Mouse (Mus musculus): ENCODE data around the gene Tes. TPM values are rescaled to one million over a fixed set of nuclear protein-coding genes. Genes with fewer than 3 reads are reported as not detected.

Tes gene
- total and polyA plus RNA-seq, 3 experiments, result 2.3 to 4.0 (median 3.3) TPM

DNA sequence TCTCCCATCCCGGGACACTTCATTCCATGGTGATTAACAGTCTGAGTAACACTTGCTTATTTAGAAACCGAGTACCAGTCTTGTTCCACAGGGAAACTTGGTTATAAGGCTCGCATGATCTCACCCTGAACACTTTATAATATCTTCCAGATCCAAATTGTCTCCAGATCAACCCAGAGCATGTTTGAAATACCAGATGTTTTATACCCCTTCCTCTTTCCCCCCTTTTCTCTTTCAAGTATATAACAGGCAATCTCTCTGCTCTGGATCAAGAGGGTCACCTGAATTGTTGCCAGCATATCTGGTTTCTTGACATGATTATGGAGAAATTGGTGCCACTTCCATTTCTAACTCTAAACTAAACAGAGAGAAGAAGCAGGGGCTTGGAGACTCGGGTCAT lies 17.3 kb downstream of the Tes start:
- H3K27me3 ChIP-seq (ENCODE audit: control insufficient read depth, insufficient read depth, low read length), result peaks cover 1% of the 10 kb centered on the region; the same call in 1 of the 2 replicates
- no peak for DNase-seq
- no peak overlapping the region for H3K4me3 ChIP-seq
- no peaks in the 10 kb centered on the region for H3K79me2 ChIP-seq (replicated peaks; ENCODE audit: control insufficient read depth, insufficient read depth, low read length)
- H3K4me1 ChIP-seq (ENCODE audit: control insufficient read depth, insufficient read depth, low read length), result peaks cover 6% of the 10 kb centered on the region
- no peak for TF ChIP-seq POLR2A (IDR thresholded peaks at IDR 0.05; ENCODE audit: insufficient read depth, low read depth, low read length)
- no peak for TF ChIP-seq CTCF (IDR thresholded peaks at IDR 0.05)
- TF ChIP-seq EP300 (IDR thresholded peaks at IDR 0.05; ENCODE audit: insufficient read depth, low read depth, low read length), result no peak
- no peak overlapping the region for H3K27ac ChIP-seq
- WGBS, result 71% methylated on average over 4 of the region's 4 CpGs
- no peak overlapping the region for H3K9ac ChIP-seq (ENCODE audit: low read depth, low read length)
- intact Hi-C loops (cut with DNase I), result no loop called here
- H3K36me3 ChIP-seq (ENCODE audit: control insufficient read depth, insufficient read depth, low read length), result peaks cover 4% of the 10 kb centered on the region

DNA sequence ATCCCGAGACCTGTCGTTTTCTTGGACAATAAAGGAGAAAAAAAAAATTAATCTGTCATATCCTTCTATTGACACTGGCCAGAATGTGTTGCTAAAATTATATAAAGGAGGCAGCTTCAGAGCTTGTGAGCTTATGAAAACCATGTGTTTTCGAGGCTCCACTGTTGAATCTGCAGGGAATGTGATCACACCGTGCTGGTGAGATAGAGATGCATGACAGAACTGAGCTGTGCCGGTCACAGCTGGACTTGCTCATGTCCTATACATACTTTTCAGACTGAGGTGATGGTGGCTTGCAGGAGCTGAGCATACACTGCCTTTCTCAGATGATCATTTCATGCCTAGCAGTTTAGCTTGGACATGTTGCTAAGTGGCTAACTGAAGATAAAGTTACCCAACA lies 17.9 kb downstream of the Tes start:
- WGBS, result 38% methylated on average over 5 of the region's 5 CpGs

DNA sequence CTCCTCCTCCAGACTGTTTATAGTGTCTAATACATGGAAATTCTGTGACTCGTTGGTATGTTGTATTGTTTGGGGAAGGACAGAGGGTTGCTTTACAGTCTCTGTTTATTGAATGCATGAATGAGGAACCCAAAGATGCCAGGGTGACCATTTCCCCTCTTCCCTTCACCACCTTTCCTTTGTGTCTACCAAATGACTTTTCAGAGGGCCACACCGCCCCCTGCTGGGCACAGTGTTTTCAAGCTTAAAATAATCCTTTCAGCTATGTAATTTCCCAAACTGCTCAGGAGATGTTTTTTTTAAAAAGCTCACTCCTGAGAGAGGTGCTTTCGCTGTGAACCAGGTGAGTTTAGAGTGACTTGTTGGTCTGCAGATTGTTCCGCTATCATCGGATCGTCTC lies 22.5 kb downstream of the Tes start:
- intact Hi-C loops (cut with DNase I), result no loop called here
- TF ChIP-seq CTCF (IDR thresholded peaks at IDR 0.05) (peak; percentile 90), EP300 (IDR thresholded peaks at IDR 0.05; ENCODE audit: insufficient read depth, low read depth, low read length) (0 out of 2 replicates have a peak, but pooled peaks have one; percentile 48), POLR2A (IDR thresholded peaks at IDR 0.05; ENCODE audit: insufficient read depth, low read depth, low read length) (no peak)
- peak; percentile 51 to 80 for DNase-seq
- Histone ChIP-seq H3K27ac (no peak overlapping the region), H3K27me3 (ENCODE audit: control insufficient read depth, insufficient read depth, low read length) (peaks cover 1% of the 10 kb centered on the region; the same call in 1 of the 2 replicates), H3K9ac (ENCODE audit: low read depth, low read length) (no peak overlapping the region), H3K36me3 (ENCODE audit: control insufficient read depth, insufficient read depth, low read length) (no peaks in the 10 kb centered on the region), H3K79me2 (replicated peaks; ENCODE audit: control insufficient read depth, insufficient read depth, low read length) (no peaks in the 10 kb centered on the region), H3K4me3 (no peak overlapping the region), H3K4me1 (ENCODE audit: control insufficient read depth, insufficient read depth, low read length) (peaks cover 4% of the 10 kb centered on the region)
- 56% methylated on average over 6 of the region's 6 CpGs for WGBS

More for the DNA sequence above, 17.9 kb downstream of the Tes start:
- Histone ChIP-seq H3K27ac (no peak overlapping the region), H3K36me3 (ENCODE audit: control insufficient read depth, insufficient read depth, low read length) (peaks cover 4% of the 10 kb centered on the region), H3K27me3 (ENCODE audit: control insufficient read depth, insufficient read depth, low read length) (peaks cover 1% of the 10 kb centered on the region; the same call in 1 of the 2 replicates), H3K4me1 (ENCODE audit: control insufficient read depth, insufficient read depth, low read length) (peaks cover 6% of the 10 kb centered on the region), H3K79me2 (replicated peaks; ENCODE audit: control insufficient read depth, insufficient read depth, low read length) (no peaks in the 10 kb centered on the region), H3K9ac (ENCODE audit: low read depth, low read length) (no peak overlapping the region), H3K4me3 (no peak overlapping the region)
- TF ChIP-seq EP300 (IDR thresholded peaks at IDR 0.05; ENCODE audit: insufficient read depth, low read depth, low read length) (no peak), CTCF (IDR thresholded peaks at IDR 0.05) (no peak), POLR2A (IDR thresholded peaks at IDR 0.05; ENCODE audit: insufficient read depth, low read depth, low read length) (no peak)
- intact Hi-C loops (cut with DNase I), result no loop called here
- no peak for DNase-seq

DNA sequence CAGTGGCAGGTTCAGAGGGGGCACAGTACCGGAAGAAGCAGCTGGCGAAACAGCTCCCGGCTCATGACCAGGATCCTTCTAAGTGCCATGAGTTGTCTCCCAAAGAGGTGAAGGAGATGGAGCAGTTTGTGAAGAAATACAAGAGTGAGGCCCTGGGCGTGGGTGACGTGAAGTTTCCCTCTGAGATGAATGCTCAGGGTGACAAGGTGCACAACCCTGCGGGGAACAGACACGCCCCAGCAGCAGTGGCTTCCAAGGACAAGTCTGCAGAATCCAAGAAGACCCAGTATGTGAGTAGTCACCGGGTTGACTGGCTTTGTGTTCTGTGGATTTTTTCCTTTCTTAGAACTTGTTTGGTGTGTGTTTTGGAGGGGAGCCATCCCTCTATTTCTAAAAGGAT lies 32.4 kb downstream of the Tes start:
- Histone ChIP-seq H3K27ac (no peak overlapping the region), H3K4me3 (no peak overlapping the region), H3K27me3 (ENCODE audit: control insufficient read depth, insufficient read depth, low read length) (no peaks in the 10 kb centered on the region), H3K4me1 (ENCODE audit: control insufficient read depth, insufficient read depth, low read length) (no peaks in the 10 kb centered on the region; the same call in 1 of the 2 replicates), H3K79me2 (replicated peaks; ENCODE audit: control insufficient read depth, insufficient read depth, low read length) (no peaks in the 10 kb centered on the region), H3K36me3 (ENCODE audit: control insufficient read depth, insufficient read depth, low read length) (no peaks in the 10 kb centered on the region), H3K9ac (ENCODE audit: low read depth, low read length) (no peak overlapping the region)
- intact Hi-C loops (cut with DNase I), result no loop called here
- WGBS, result 88% methylated on average over 8 of the region's 8 CpGs
- TF ChIP-seq EP300 (IDR thresholded peaks at IDR 0.05; ENCODE audit: insufficient read depth, low read depth, low read length) (no peak), CTCF (IDR thresholded peaks at IDR 0.05) (no peak), POLR2A (IDR thresholded peaks at IDR 0.05; ENCODE audit: insufficient read depth, low read depth, low read length) (no peak)
- no peak for DNase-seq

DNA sequence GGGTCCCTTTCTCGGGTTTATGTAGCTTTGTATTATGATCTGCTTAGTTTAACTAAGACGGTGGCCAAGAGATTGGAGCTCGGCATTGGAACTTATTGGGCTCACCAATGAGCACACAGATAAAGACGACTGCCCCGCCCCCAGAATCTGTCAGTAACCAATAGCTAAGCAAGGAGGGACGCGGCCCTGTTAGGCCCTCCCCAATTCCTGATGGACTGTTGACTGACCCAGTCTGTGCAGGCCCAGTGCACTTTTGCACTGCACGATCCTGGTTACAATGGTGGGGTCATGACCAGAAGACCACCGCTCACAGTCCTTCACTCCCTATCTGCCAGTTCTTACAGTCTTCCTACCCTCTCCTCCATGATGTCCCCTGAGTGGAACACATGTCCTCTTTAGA lies 33.6 kb downstream of the Tes start:
- H3K4me3 ChIP-seq, result no peak overlapping the region
- DNase-seq, result no peak
- no peak for TF ChIP-seq CTCF (IDR thresholded peaks at IDR 0.05)
- no peak for TF ChIP-seq EP300 (IDR thresholded peaks at IDR 0.05; ENCODE audit: insufficient read depth, low read depth, low read length)
- TF ChIP-seq POLR2A (IDR thresholded peaks at IDR 0.05; ENCODE audit: insufficient read depth, low read depth, low read length), result no peak
- no peaks in the 10 kb centered on the region for H3K4me1 ChIP-seq (ENCODE audit: control insufficient read depth, insufficient read depth, low read length)
- no peaks in the 10 kb centered on the region for H3K27me3 ChIP-seq (ENCODE audit: control insufficient read depth, insufficient read depth, low read length)
- WGBS, result 89% methylated on average over 9 of the region's 9 CpGs
- no peaks in the 10 kb centered on the region for H3K79me2 ChIP-seq (replicated peaks; ENCODE audit: control insufficient read depth, insufficient read depth, low read length)
- H3K9ac ChIP-seq (ENCODE audit: low read depth, low read length), result no peak overlapping the region
- H3K27ac ChIP-seq, result no peak overlapping the region
- intact Hi-C loops (cut with DNase I), result no loop called here
- no peaks in the 10 kb centered on the region for H3K36me3 ChIP-seq (ENCODE audit: control insufficient read depth, insufficient read depth, low read length)

DNA sequence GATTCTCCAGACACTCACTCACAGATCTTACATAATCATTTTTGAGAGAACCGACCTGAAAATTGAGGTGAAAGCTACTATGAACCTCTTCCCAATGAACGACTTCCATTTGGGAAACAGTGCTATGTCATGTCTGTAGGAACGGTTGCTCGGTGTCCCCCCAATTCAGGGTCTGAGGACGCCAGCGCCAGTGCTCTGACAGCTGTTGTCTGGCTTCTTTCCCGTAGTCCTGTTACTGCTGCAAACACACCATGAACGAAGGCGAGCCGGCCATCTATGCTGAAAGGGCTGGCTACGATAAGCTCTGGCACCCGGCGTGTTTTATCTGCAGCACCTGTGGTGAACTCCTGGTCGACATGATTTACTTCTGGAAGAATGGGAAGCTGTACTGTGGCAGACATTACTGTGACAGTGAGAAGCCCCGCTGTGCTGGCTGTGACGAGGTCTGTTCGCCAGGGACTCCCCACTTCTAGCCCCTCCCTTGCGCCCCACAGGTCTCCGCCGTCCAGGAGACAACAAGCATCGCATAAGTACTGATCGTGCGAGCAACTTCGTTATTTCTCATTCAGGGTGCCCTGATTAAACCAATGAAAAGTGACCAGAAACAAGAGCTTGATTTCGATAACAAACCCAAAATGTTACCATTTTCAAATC lies 34.7 kb downstream of the Tes start:
- no peak for TF ChIP-seq EP300 (IDR thresholded peaks at IDR 0.05; ENCODE audit: insufficient read depth, low read depth, low read length)
- TF ChIP-seq CTCF (IDR thresholded peaks at IDR 0.05), result no peak
- TF ChIP-seq POLR2A (IDR thresholded peaks at IDR 0.05; ENCODE audit: insufficient read depth, low read depth, low read length), result no peak
- Histone ChIP-seq H3K4me3 (no peak overlapping the region), H3K9ac (ENCODE audit: low read depth, low read length) (no peak overlapping the region), H3K27ac (no peak overlapping the region), H3K36me3 (ENCODE audit: control insufficient read depth, insufficient read depth, low read length) (no peaks in the 10 kb centered on the region), H3K79me2 (replicated peaks; ENCODE audit: control insufficient read depth, insufficient read depth, low read length) (no peaks in the 10 kb centered on the region), H3K27me3 (ENCODE audit: control insufficient read depth, insufficient read depth, low read length) (no peaks in the 10 kb centered on the region), H3K4me1 (ENCODE audit: control insufficient read depth, insufficient read depth, low read length) (no peaks in the 10 kb centered on the region)
- intact Hi-C loops (cut with DNase I), result loop anchor here (10.0 kb wide), 1 partner anchor 365 kb away; the partner anchor contains the start of gene Met
- WGBS, result 75% methylated on average over 25 of the region's 25 CpGs
- DNase-seq, result no peak

All from heart, adult 2 months (tissue).